Mouse (Mus musculus): Measurements from ENCODE around the gene Znrf4. TPM values are rescaled to one million over a fixed set of nuclear protein-coding genes. Genes with fewer than 3 reads are reported as not detected.
A peak's percentile ranks its signal among the peaks of the same experiment; 100 is the strongest.

Znrf4 gene
- polyA plus RNA-seq, 1 experiment = not detected

- Histone ChIP-seq H3K27ac (ENCODE audit: insufficient read depth, low read depth, low read length) (no peak overlapping the region), H3K27me3 (ENCODE audit: control insufficient read depth, insufficient read depth, low read length) (no peaks in the 10 kb centered on the region), H3K4me1 (ENCODE audit: control insufficient read depth, insufficient read depth, insufficient read length, low read length) (no peaks in the 10 kb centered on the region), H3K4me3 (ENCODE audit: low read depth, low read length) (no peak overlapping the region), H3K36me3 (ENCODE audit: control insufficient read depth, insufficient read depth, low read length) (no peaks in the 10 kb centered on the region)
- TF ChIP-seq POLR2A (IDR thresholded peaks at IDR 0.05; ENCODE audit: low read depth, low read length) (no peak), CTCF (IDR thresholded peaks at IDR 0.05; ENCODE audit: extremely low read depth, insufficient read length, insufficient replicate concordance, low read depth, low read length) (no peak)
- WGBS = 73% methylated on average over 14 of the region's 14 CpGs
Measured at GRCm38 (mm10) chr17:56536192-56536591, 24.0 kb upstream of the Znrf4 start.

GRCm38 (mm10) chr17:56524943-56525342, 12.7 kb upstream of the Znrf4 start:
- TF ChIP-seq CTCF (IDR thresholded peaks at IDR 0.05; ENCODE audit: extremely low read depth, insufficient read length, insufficient replicate concordance, low read depth, low read length) = no peak
- no peak for TF ChIP-seq POLR2A (IDR thresholded peaks at IDR 0.05; ENCODE audit: low read depth, low read length)
- H3K4me1 ChIP-seq (ENCODE audit: control insufficient read depth, insufficient read depth, insufficient read length, low read length) = no peaks in the 10 kb centered on the region
- H3K27ac ChIP-seq (ENCODE audit: insufficient read depth, low read depth, low read length) = no peak overlapping the region
- no peaks in the 10 kb centered on the region for H3K27me3 ChIP-seq (ENCODE audit: control insufficient read depth, insufficient read depth, low read length)
- no peak overlapping the region for H3K4me3 ChIP-seq (ENCODE audit: low read depth, low read length)
- no peaks in the 10 kb centered on the region for H3K36me3 ChIP-seq (ENCODE audit: control insufficient read depth, insufficient read depth, low read length)
- WGBS = 44% methylated on average over 4 of the region's 4 CpGs

GRCm38 (mm10) chr17:56522744-56523143, 10.5 kb upstream of the Znrf4 start:
- whole genome bisulfite sequencing = 59% methylated on average over 1 of the region's 1 CpGs
- TF ChIP-seq CTCF (IDR thresholded peaks at IDR 0.05; ENCODE audit: extremely low read depth, insufficient read length, insufficient replicate concordance, low read depth, low read length) = no peak
- Histone ChIP-seq H3K36me3 (ENCODE audit: control insufficient read depth, insufficient read depth, low read length) (no peaks in the 10 kb centered on the region), H3K27ac (ENCODE audit: insufficient read depth, low read depth, low read length) (no peak overlapping the region), H3K4me1 (ENCODE audit: control insufficient read depth, insufficient read depth, insufficient read length, low read length) (no peaks in the 10 kb centered on the region), H3K4me3 (ENCODE audit: low read depth, low read length) (no peak overlapping the region), H3K27me3 (ENCODE audit: control insufficient read depth, insufficient read depth, low read length) (no peaks in the 10 kb centered on the region)

- Histone ChIP-seq H3K4me3 (ENCODE audit: low read depth, low read length) (no peak overlapping the region), H3K27ac (ENCODE audit: insufficient read depth, low read depth, low read length) (no peak overlapping the region), H3K27me3 (ENCODE audit: control insufficient read depth, insufficient read depth, low read length) (peaks cover 26% of the 10 kb centered on the region), H3K36me3 (ENCODE audit: control insufficient read depth, insufficient read depth, low read length) (no peaks in the 10 kb centered on the region), H3K4me1 (ENCODE audit: control insufficient read depth, insufficient read depth, insufficient read length, low read length) (peaks cover 9% of the 10 kb centered on the region)
- no peak for TF ChIP-seq POLR2A (IDR thresholded peaks at IDR 0.05; ENCODE audit: low read depth, low read length)
- no peak for TF ChIP-seq CTCF (IDR thresholded peaks at IDR 0.05; ENCODE audit: extremely low read depth, insufficient read length, insufficient replicate concordance, low read depth, low read length)
- WGBS = 14% methylated on average over 13 of the region's 13 CpGs
Measured at GRCm38 (mm10) chr17:56515690-56516410, 3.6 kb upstream of the Znrf4 start.

GRCm38 (mm10) chr17:56514916-56515315, 2.7 kb upstream of the Znrf4 start:
- Histone ChIP-seq H3K27ac (ENCODE audit: insufficient read depth, low read depth, low read length) (no peak overlapping the region), H3K27me3 (ENCODE audit: control insufficient read depth, insufficient read depth, low read length) (peaks cover 35% of the 10 kb centered on the region), H3K4me3 (ENCODE audit: low read depth, low read length) (no peak overlapping the region), H3K36me3 (ENCODE audit: control insufficient read depth, insufficient read depth, low read length) (no peaks in the 10 kb centered on the region), H3K4me1 (ENCODE audit: control insufficient read depth, insufficient read depth, insufficient read length, low read length) (peaks cover 15% of the 10 kb centered on the region)
- TF ChIP-seq CTCF (IDR thresholded peaks at IDR 0.05; ENCODE audit: extremely low read depth, insufficient read length, insufficient replicate concordance, low read depth, low read length) (no peak), POLR2A (IDR thresholded peaks at IDR 0.05; ENCODE audit: low read depth, low read length) (no peak)
- WGBS = 38% methylated on average over 12 of the region's 12 CpGs

- H3K27me3 ChIP-seq (ENCODE audit: control insufficient read depth, insufficient read depth, low read length) = peaks cover 35% of the 10 kb centered on the region
- no peaks in the 10 kb centered on the region for H3K36me3 ChIP-seq (ENCODE audit: control insufficient read depth, insufficient read depth, low read length)
- TF ChIP-seq POLR2A (IDR thresholded peaks at IDR 0.05; ENCODE audit: low read depth, low read length) = no peak
- TF ChIP-seq CTCF (IDR thresholded peaks at IDR 0.05; ENCODE audit: extremely low read depth, insufficient read length, insufficient replicate concordance, low read depth, low read length) = no peak
- H3K27ac ChIP-seq (ENCODE audit: insufficient read depth, low read depth, low read length) = no peak overlapping the region
- no peak overlapping the region for H3K4me3 ChIP-seq (ENCODE audit: low read depth, low read length)
- peaks cover 15% of the 10 kb centered on the region for H3K4me1 ChIP-seq (ENCODE audit: control insufficient read depth, insufficient read depth, insufficient read length, low read length)
Measured at GRCm38 (mm10) chr17:56514330-56514729, 2.1 kb upstream of the Znrf4 start.

- WGBS = 24% methylated on average over 29 of the region's 29 CpGs
Measured at GRCm38 (mm10) chr17:56511707-56512090, 532 bp downstream of the Znrf4 start.

More at GRCm38 (mm10) chr17:56511707-56512090, 532 bp downstream of the Znrf4 start:
- Histone ChIP-seq H3K36me3 (ENCODE audit: control insufficient read depth, insufficient read depth, low read length) (no peaks in the 10 kb centered on the region), H3K4me3 (ENCODE audit: low read depth, low read length) (peak overlapping the region; percentile 27), H3K27ac (ENCODE audit: insufficient read depth, low read depth, low read length) (no peak overlapping the region), H3K27me3 (ENCODE audit: control insufficient read depth, insufficient read depth, low read length) (peaks cover 35% of the 10 kb centered on the region), H3K4me1 (ENCODE audit: control insufficient read depth, insufficient read depth, insufficient read length, low read length) (peaks cover 23% of the 10 kb centered on the region)
- TF ChIP-seq CTCF (IDR thresholded peaks at IDR 0.05; ENCODE audit: extremely low read depth, insufficient read length, insufficient replicate concordance, low read depth, low read length) = no peak
- no peak for TF ChIP-seq POLR2A (IDR thresholded peaks at IDR 0.05; ENCODE audit: low read depth, low read length)
